Mouse (Mus musculus) stomach, postnatal 0 days (tissue): ENCODE data around the gene Spta1.

ENCODE experiments used
- CTCF ChIP-seq: IDR thresholded peaks from 2 replicates; pipeline ENCODE4 v1.5.1; 2016; ENCODE audit warnings: antibody characterized with exemption, low read depth, mild to moderate bottlenecking, moderate library complexity
- EP300 ChIP-seq: optimal IDR thresholded peaks from 2 replicates; pipeline ENCODE3; 2016; ENCODE audit warnings: antibody characterized with exemption

DNA sequence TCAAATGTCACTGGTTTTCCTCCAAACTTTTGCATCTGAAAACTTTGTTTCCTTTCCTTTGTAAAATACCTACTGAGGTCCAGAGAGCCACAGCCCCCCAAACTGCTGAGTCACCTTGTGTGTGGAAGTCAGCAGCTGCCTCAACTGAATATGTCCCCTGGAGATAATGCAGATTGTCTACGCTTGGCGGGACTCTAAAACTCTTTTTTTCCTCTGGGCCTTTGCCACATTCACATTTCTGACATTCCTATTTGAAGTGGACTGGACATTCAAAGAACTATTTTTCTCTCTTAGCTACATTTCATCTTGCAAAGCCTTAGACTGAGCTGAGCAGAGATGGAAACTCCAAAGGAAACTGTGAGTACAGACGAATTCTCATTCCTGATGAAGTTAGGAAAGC, at the start of gene Spta1:
- no peak for TF ChIP-seq CTCF
- no peak for TF ChIP-seq EP300
